Mouse (Mus musculus) retina, embryonic 14.5 days (tissue): ENCODE measurements around the gene Hp1bp3.
A peak's percentile ranks its signal among the peaks of the same experiment; 100 is the strongest.

Experiments
- DNase-seq: peaks from one replicate; pipeline ENCODE4 v3.0.0-alpha.2; 2015; ENCODE audit warnings: low spot score

Gene Hp1bp3

DNA sequence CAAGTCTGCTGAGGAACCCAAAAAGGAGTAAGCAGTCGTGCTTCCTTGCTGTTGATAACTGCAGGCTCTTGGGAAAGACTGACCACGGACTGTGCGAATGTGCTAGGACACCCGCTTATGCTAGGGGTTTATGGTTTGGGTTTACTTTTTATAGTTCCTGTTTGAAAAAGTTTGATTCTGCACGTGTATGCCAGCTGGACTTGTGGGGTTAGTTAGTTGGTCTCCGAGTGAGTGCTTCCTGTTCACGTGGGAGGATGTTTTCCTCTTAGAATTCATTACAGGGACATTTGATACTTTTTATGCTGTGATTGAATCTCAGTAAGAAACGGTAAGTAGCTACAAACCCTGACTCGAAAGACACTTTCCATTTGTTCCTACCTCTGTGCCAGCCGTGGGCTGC lies 7.5 kb downstream of the Hp1bp3 start:
- no peak for DNase-seq

DNA sequence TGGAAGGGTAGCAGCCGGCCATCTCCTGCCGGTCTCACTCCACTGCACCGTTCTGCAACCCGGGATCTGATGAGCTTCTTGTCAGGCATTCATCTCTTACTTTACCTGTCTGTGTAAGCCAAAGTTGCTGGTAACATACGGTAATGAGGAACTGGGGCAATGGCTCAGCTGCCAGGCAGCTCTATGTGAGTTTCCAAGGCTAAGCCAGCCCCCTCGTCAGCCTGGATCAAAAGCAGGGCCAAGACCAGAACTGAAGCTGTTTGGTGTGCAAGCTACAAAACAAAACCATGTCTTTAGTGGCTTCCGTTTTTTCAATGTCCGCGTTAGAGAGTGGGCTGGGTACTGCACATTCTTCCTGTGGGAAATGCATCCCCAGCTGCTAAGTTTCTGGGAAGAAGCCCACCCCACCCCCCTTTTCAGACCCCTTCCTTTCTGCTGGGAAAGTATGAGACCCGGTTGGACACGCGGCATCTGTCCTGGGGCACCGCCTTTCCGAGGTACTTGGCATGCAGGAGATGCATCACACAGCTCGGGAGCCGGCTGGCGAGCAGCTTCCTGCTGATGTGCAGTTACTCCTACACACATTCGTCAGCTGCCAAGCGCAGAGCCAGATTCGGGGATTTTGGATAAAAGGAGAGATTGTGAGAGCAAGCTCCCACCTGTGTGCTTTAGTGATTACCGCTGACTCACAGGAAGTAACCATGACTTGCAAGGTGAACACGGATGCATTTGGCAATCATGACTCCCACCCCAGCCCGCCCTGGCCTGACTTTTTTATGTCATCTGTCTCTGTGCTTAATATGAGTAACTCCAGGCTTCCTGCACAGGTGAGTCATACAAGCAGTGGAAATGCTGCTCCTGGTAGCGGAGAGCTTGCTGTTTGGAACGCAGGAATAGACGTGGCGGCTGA lies 30.9 kb downstream of the Hp1bp3 start:
- DNase-seq: no peak

- peak; percentile 85 for DNase-seq
These were observed 34.2 kb downstream of the Hp1bp3 start, which contains the start of the genes Sh2d5 and Kif17 for GRCm38 (mm10) chr4:138250088-138250960. TSS of gene Sh2d5 (plus strand) at chr4:138250403. TSS of gene Kif17 (plus strand) at chr4:138250435.

DNA sequence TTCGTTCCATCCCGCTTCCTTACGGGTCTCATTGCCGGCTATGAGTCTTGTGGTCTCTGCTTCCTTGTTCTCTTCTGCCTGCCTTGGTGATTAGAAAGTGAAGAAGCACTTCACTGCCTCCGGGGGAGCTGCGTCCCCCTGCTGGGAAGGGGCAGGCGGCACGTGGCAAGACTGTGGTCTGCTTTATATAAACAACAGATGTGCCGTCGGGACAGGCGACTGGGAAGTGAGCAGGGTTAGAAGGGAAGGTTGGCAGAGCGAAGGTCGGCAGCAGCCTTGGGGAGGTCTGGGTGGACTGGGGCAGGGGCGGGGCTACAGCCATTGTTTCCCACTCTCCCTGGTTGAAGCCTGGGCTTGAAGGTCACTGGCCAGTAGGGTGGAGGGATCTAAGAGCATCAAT lies 35.7 kb downstream of the Hp1bp3 start:
- peak; percentile 61 for DNase-seq

GRCm38 (mm10) chr4:138252231-138252630 lies 36.1 kb downstream of the Hp1bp3 start:
- no peak for DNase-seq

- DNase-seq: no peak
These were observed 41.1 kb downstream of the Hp1bp3 start for GRCm38 (mm10) chr4:138257116-138257687.

DNA sequence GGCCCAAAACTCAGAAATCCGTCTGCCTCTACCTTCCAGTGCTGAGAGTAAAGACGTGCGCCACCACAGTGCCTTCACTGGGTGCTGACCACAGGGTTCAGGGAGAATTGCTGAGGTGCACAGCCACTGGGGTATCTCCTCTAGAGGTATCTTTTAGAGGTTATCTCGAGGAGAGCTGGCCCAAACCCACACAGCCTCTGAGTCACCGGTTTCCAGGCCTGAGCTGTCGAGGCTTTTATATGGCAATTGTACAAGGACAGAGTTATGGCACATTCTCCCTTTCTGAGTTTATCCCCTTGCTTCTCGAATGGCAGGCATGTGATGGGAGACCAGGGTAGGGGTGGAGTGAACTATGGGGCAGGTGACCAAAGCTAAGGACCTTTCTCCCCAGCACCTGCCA lies 42.6 kb downstream of the Hp1bp3 start:
- DNase-seq: no peak

GRCm38 (mm10) chr4:138259482-138259881 lies 43.4 kb downstream of the Hp1bp3 start:
- DNase-seq: no peak

DNA sequence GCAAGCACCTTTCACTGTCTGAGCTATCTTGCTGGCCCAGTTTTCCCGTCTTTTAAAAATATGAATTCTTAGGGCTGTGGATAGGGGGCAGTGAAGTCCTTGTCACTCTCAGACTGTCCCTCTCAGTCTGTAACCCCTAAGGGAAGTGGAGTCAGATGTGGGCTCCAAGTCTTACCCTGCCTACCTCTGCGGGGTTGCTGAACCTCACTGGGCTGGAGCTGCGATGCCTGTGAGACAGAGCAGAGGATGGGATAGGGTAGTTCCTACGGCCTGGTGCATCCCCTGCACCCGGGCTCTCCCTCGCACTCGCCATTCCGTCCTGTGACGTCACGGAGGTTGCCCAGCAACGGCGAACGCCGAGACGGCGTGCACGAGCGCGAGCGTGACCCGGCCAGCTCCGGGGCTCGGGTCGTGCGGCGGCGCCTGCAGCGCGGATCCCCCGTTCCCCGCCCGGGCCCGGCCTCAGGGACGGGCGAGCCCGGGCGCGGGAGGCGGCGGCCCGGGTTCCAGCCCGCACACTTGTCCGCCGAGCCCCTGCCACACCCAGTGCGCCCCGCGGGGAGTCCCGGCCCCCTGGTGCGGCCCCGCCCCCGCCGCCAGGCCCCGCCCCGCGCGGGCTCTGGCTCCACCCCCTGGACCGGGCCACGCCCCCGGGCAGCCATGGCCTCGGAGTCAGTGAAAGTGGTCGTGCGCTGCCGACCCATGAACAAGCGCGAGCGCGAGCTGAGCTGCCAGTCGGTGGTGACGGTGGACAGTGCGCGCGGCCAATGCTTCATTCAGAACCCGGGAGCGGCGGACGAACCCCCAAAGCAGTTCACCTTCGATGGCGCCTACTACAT lies 46.0 kb downstream of the Hp1bp3 start:
- DNase-seq: peak; percentile 82

- DNase-seq: no peak
These were observed 51.8 kb downstream of the Hp1bp3 start for GRCm38 (mm10) chr4:138267869-138268268.

DNA sequence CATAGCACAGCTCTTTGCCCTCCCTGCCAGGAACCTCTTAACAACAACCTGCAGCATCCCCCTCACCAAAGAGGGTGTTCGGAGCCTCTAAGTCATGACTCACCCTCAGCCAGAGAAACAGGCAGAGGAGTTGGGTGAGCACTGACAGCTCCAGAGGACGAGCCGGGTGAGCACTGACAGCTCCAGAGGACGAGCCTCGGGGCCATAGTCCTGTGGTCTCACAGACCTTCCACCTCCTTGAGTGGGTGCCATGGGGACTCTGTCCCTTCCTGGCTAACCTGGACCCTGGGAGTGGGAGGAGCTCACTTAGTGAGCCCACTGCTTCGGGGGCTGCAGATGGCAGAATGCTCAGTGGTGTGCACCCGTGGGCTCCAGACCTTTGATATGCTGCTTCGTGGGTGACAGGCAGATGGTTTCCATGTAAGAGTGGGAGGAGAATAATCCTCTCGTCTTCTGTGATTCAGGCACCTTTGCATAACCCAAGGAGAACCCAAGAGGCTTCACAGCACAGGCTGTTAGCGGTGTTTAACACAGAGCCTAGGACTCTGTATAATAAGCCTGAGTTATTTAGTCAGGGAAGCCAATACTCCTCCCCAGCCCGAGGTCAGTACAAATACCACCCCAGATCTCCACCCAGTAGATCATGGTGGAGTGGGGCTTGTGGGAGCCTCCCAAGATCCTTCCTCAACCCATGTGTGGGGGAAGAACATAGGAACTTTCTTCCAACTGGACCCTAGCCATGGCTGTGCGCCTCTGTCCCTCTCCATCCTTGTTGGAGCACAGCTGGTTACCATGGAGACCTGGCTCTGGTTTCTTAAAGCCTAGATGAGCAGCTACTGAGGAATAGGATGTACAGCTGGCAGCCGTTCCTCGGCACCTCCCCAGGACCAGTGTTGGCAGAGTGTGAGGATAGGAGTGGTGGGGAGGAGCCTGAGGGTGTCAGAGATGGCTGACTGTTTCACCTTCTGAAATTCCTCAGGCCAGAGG lies 56.2 kb downstream of the Hp1bp3 start:
- no peak for DNase-seq

- no peak for DNase-seq
These were observed 62.2 kb downstream of the Hp1bp3 start for GRCm38 (mm10) chr4:138278346-138278745.

GRCm38 (mm10) chr4:138282834-138283233 lies 66.7 kb downstream of the Hp1bp3 start:
- DNase-seq: peak; percentile 92

- no peak for DNase-seq
These were observed 70.3 kb downstream of the Hp1bp3 start for GRCm38 (mm10) chr4:138286411-138286810.

- no peak for DNase-seq
These were observed 72.6 kb downstream of the Hp1bp3 start for GRCm38 (mm10) chr4:138288691-138289090.

DNA sequence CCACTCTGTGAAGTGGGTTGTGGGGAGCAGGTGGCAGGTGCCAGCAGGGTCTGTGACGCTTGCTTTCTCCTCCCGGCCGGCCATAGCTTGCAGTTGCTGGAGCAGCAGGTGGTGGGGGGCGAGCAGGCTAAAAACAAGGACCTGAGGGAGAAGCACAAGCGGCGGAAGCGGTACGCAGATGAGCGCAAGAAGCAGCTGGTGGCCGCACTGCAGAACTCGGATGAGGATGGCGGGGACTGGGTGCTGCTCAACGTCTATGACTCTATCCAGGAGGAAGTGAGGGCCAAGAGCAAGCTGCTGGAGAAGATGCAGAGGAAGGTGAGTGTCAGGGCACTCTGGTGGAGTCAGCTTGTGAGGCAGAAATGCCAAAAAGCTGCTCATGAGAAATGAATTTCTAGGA lies 75.9 kb downstream of the Hp1bp3 start:
- DNase-seq: no peak

DNA sequence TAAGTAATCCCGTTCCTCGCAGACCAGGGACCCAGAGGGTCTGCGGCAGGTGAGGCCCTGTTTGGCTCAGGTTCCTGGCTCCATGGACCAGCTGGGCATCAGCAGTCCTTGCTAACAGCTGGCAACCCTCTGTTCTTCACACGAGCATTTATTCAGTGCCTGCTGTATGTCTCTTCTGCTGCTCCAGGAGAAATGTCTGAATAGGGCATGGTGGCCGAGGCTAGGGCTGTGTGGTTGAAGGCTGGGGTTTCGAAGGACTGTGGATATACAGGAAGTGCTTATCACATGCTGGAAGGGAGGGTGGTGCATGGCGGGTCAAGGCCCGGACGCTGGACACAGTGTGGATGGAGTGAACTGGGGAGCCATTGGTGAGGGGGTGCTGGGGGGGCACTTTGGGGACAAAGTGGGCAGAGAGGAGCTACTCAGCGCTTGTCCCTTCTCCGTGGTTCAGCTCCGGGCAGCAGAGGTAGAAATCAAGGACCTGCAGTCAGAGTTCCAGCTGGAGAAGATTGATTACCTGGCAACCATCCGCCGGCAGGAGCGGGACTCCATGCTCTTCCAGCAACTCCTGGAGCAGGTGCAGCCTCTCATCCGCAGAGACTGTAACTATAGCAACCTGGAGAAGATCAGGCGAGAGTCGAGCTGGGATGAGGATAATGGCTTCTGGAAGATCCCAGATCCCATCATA lies 77.3 kb downstream of the Hp1bp3 start:
- DNase-seq: no peak

- no peak for DNase-seq
These were observed 78.0 kb downstream of the Hp1bp3 start for GRCm38 (mm10) chr4:138293949-138294550.
